Mouse (Mus musculus) liver, adult (tissue): Measurements from ENCODE around the gene Opn1sw.

Source experiments
- GATA4 ChIP-seq: IDR thresholded peaks from 2 replicates; pipeline ENCODE4 v1.6.1; 2014; ENCODE audit warnings: mild to moderate bottlenecking, low read length; ENCODE audit not compliant: insufficient replicate concordance

Opn1sw gene

GRCm38 (mm10) chr6:29388052-29388518 lies at the start of gene Opn1sw:
Opn1sw (minus strand) TSS chr6:29388468.
- no peak for TF ChIP-seq GATA4

GRCm38 (mm10) chr6:29436461-29436934 lies 48.2 kb upstream of the Opn1sw start:
- TF ChIP-seq GATA4, result no peak

GRCm38 (mm10) chr6:29435940-29436451 lies 47.7 kb upstream of the Opn1sw start:
- no peak for TF ChIP-seq GATA4

GRCm38 (mm10) chr6:29434911-29435691 lies 46.8 kb upstream of the Opn1sw start:
- TF ChIP-seq GATA4, result no peak

GRCm38 (mm10) chr6:29433804-29434795 lies 45.8 kb upstream of the Opn1sw start:
- no peak for TF ChIP-seq GATA4

- TF ChIP-seq GATA4, result no peak
These were observed 45.0 kb upstream of the Opn1sw start, which contains the start of gene Flnc for GRCm38 (mm10) chr6:29433038-29433803. Flnc (plus strand) TSS chr6:29433256.

GRCm38 (mm10) chr6:29432676-29433037 lies 44.4 kb upstream of the Opn1sw start:
- no peak for TF ChIP-seq GATA4

- no peak for TF ChIP-seq GATA4
These were observed 43.9 kb upstream of the Opn1sw start for GRCm38 (mm10) chr6:29432156-29432555.

- TF ChIP-seq GATA4, result no peak
These were observed 43.2 kb upstream of the Opn1sw start for GRCm38 (mm10) chr6:29431473-29431872.

- no peak for TF ChIP-seq GATA4
These were observed 42.6 kb upstream of the Opn1sw start for GRCm38 (mm10) chr6:29430681-29431420.

- TF ChIP-seq GATA4, result no peak
These were observed 39.9 kb upstream of the Opn1sw start for GRCm38 (mm10) chr6:29428171-29428570.

- TF ChIP-seq GATA4, result no peak
These were observed 38.1 kb upstream of the Opn1sw start for GRCm38 (mm10) chr6:29426331-29426730.

GRCm38 (mm10) chr6:29425118-29425517 lies 36.9 kb upstream of the Opn1sw start:
- no peak for TF ChIP-seq GATA4

- no peak for TF ChIP-seq GATA4
These were observed 32.3 kb upstream of the Opn1sw start for GRCm38 (mm10) chr6:29420596-29420995.

GRCm38 (mm10) chr6:29415446-29415845 lies 27.2 kb upstream of the Opn1sw start:
- TF ChIP-seq GATA4, result no peak
